Mouse (Mus musculus) intestine, postnatal 0 days (tissue): ENCODE results near the gene Il21r. TPM values are rescaled to one million over a fixed set of nuclear protein-coding genes. Genes with fewer than 3 reads are reported as not detected.

Experiments used
- ATAC-seq: fragments of 200-750 bp; cut with Nextera tagmentation; 2 replicates; pipeline ENCODE4 v1.8.0; 2017; ENCODE audit warnings: mild to moderate bottlenecking, moderate TSS enrichment, moderate library complexity
- H3K27ac ChIP-seq: fragments of 300-500 bp; sonication (generic); 2 replicates; pipeline ENCODE4 v1.5.1; 2014; ENCODE audit warnings: mild to moderate bottlenecking, low read depth, low read length, moderate library complexity
- H3K27me3 ChIP-seq: fragments of 300-500 bp; sonication (generic); replicated peaks from 2 replicates; pipeline ENCODE4 v1.6.1; 2014; ENCODE audit warnings: low read length, mixed read lengths; ENCODE audit not compliant: control insufficient read depth, insufficient read depth
- H3K36me3 ChIP-seq: fragments of 300-500 bp; sonication (generic); 2 replicates; pipeline ENCODE4 v1.6.1; 2014; ENCODE audit warnings: mild to moderate bottlenecking, moderate library complexity; ENCODE audit not compliant: control insufficient read depth, insufficient read depth
- H3K4me1 ChIP-seq: fragments of 300-500 bp; sonication (generic); replicated peaks from 2 replicates; pipeline ENCODE4 v1.6.1; 2014; ENCODE audit warnings: antibody characterized with exemption, low read length, mixed read lengths; ENCODE audit not compliant: control insufficient read depth, insufficient read depth
- H3K4me2 ChIP-seq: fragments of 300-500 bp; sonication (generic); replicated peaks from 2 replicates; pipeline ENCODE4 v1.6.1; 2014; ENCODE audit warnings: low read depth, mild to moderate bottlenecking, moderate library complexity
- H3K4me3 ChIP-seq: fragments of 300-500 bp; sonication (generic); 2 replicates; pipeline ENCODE4 v1.5.1; 2014; ENCODE audit warnings: low read depth, low read length
- H3K9ac ChIP-seq: fragments of 300-500 bp; sonication (generic); 2 replicates; pipeline ENCODE4 v1.6.1; 2014; ENCODE audit warnings: mild to moderate bottlenecking, low read depth, low read length
- H3K9me3 ChIP-seq: fragments of 300-500 bp; sonication (generic); 2 replicates; pipeline ENCODE4 v1.6.1; 2016; ENCODE audit warnings: mixed run types; ENCODE audit not compliant: control insufficient read depth
- CTCF ChIP-seq: sonication (generic); IDR thresholded peaks from 2 replicates; pipeline ENCODE4 v1.5.1; 2016; ENCODE audit warnings: low read depth, mild to moderate bottlenecking, control low read depth, antibody characterized with exemption, moderate library complexity
- WGBS: fragments of 180-500 bp; shearing (Covaris S2); extraction: QIAGEN DNeasy Blood & Tissue Kit; methylation state at CpG from one replicate; pipeline ENCODE4 v1.1.7; 2014; 5-methylcytosine and 5-hydroxymethylcytosine counted together
- polyA plus RNA-seq: library from polyadenylated mRNA; unstranded; fragments of >200 nt; fragmentation: Nextera tagmentation; extraction: Ambion mirVana; gene quantifications from 2 replicates; pipeline ENCODE4 v1.2.1, GENCODE M21; 2015

The Il21r gene
- polyA plus RNA-seq, 1 experiment from 2014 or later, result 0.09 TPM

GRCm38 (mm10) chr7:125625829-125626228 lies 22.6 kb downstream of the Il21r start:
- Histone ChIP-seq H3K27ac (no peak overlapping the region), H3K4me2 (no peak overlapping the region), H3K9ac (no peak overlapping the region), H3K27me3 (no peaks in the 10 kb centered on the region), H3K4me1 (no peaks in the 10 kb centered on the region), H3K9me3 (no peaks in the 10 kb centered on the region), H3K4me3 (no peak overlapping the region), H3K36me3 (no peaks in the 10 kb centered on the region)
- ATAC-seq, result no peak
- WGBS, result 53% methylated on average over 7 of the region's 7 CpGs
- TF ChIP-seq CTCF, result no peak

- Histone ChIP-seq H3K27me3 (no peaks in the 10 kb centered on the region), H3K9ac (no peak overlapping the region), H3K27ac (no peak overlapping the region), H3K4me3 (no peak overlapping the region), H3K9me3 (no peaks in the 10 kb centered on the region), H3K4me2 (no peak overlapping the region), H3K4me1 (no peaks in the 10 kb centered on the region), H3K36me3 (no peaks in the 10 kb centered on the region)
- no peak for ATAC-seq
- no peak for TF ChIP-seq CTCF
- WGBS, result 54% methylated on average over 4 of the region's 4 CpGs
These were observed 27.1 kb downstream of the Il21r start for GRCm38 (mm10) chr7:125630317-125630716.

GRCm38 (mm10) chr7:125630989-125631388 lies 27.8 kb downstream of the Il21r start:
- no peak overlapping the region for H3K27ac ChIP-seq
- H3K9ac ChIP-seq, result no peak overlapping the region
- H3K4me2 ChIP-seq, result no peak overlapping the region
- WGBS, result 86% methylated on average over 3 of the region's 3 CpGs
- no peaks in the 10 kb centered on the region for H3K9me3 ChIP-seq
- no peak for ATAC-seq
- no peak for TF ChIP-seq CTCF
- no peaks in the 10 kb centered on the region for H3K4me1 ChIP-seq
- no peak overlapping the region for H3K4me3 ChIP-seq
- no peaks in the 10 kb centered on the region for H3K36me3 ChIP-seq
- no peaks in the 10 kb centered on the region for H3K27me3 ChIP-seq

- H3K27me3 ChIP-seq, result no peaks in the 10 kb centered on the region
- H3K9me3 ChIP-seq, result no peaks in the 10 kb centered on the region
- no peak overlapping the region for H3K27ac ChIP-seq
- H3K4me1 ChIP-seq, result no peaks in the 10 kb centered on the region
- ATAC-seq, result no peak
- H3K4me3 ChIP-seq, result no peak overlapping the region
- H3K36me3 ChIP-seq, result peaks cover 33% of the 10 kb centered on the region
- no peak overlapping the region for H3K9ac ChIP-seq
- WGBS, result 86% methylated on average over 8 of the region's 8 CpGs
- no peak overlapping the region for H3K4me2 ChIP-seq
- TF ChIP-seq CTCF, result no peak
These were observed 34.3 kb downstream of the Il21r start for GRCm38 (mm10) chr7:125637220-125638140.

GRCm38 (mm10) chr7:125638376-125638775 lies 35.1 kb downstream of the Il21r start:
- Histone ChIP-seq H3K9ac (no peak overlapping the region), H3K36me3 (peaks cover 42% of the 10 kb centered on the region), H3K4me1 (no peaks in the 10 kb centered on the region), H3K27ac (no peak overlapping the region), H3K4me3 (no peak overlapping the region), H3K27me3 (no peaks in the 10 kb centered on the region), H3K4me2 (no peak overlapping the region), H3K9me3 (no peaks in the 10 kb centered on the region)
- 75% methylated on average over 6 of the region's 6 CpGs for WGBS
- ATAC-seq, result no peak
- TF ChIP-seq CTCF, result no peak

GRCm38 (mm10) chr7:125638870-125639386 lies 35.7 kb downstream of the Il21r start:
- ATAC-seq, result peak; percentile 53
- no peak overlapping the region for H3K9ac ChIP-seq
- H3K4me2 ChIP-seq, result no peak overlapping the region
- H3K9me3 ChIP-seq, result no peaks in the 10 kb centered on the region
- no peak overlapping the region for H3K4me3 ChIP-seq
- H3K4me1 ChIP-seq, result no peaks in the 10 kb centered on the region
- peaks cover 48% of the 10 kb centered on the region for H3K36me3 ChIP-seq
- H3K27ac ChIP-seq, result no peak overlapping the region
- peak; percentile 92 for TF ChIP-seq CTCF
- 40% methylated on average over 9 of the region's 9 CpGs for WGBS
- H3K27me3 ChIP-seq, result no peaks in the 10 kb centered on the region
